In genomic region chr11:107793200-107794102, GRCm38 (mm10) we compare ENCODE assay signal across 9 mouse cellular contexts. TPM values are rescaled to one million over a fixed set of nuclear protein-coding genes. Genes with fewer than 3 reads are reported as not detected.
DNase-seq lines count a peak whose midpoint lies in the region; ATAC-seq lines count a peak whose summit lies in the region.
"Had no signal": no experiment of that assay in that cellular context is flagged by ENCODE, and none has a peak within 500 bp of the region (broad histone marks: within the 10 kb centered on the region; RNA-seq: fewer than 3 reads in every experiment).

No protein-coding gene starts in this region.

- peak overlapping the region; percentile 96 for H3K27ac ChIP-seq in hindbrain, embryonic 16.5 days (ENCODE audit: low read depth, low read length)
- H3K27ac ChIP-seq in midbrain, embryonic 15.5 days = peak overlapping the region; percentile 96

- no peaks in the 10 kb centered on the region for H3K27me3 ChIP-seq in hindbrain, embryonic 16.5 days (replicated peaks; ENCODE audit: control insufficient read depth, insufficient read depth, low read length)
- H3K27me3 ChIP-seq in midbrain, embryonic 15.5 days (replicated peaks) = no peaks in the 10 kb centered on the region

- DNase-seq in CD4-positive, CD25-positive, alpha-beta regulatory T cell, adult 2 months (ENCODE audit: low read depth, low spot score) = peak; percentile 12
- peak; percentile 65 to 69 for DNase-seq in left cerebral cortex, postnatal 14 days (ENCODE audit: low spot score in 2 of 2)
- no peak for DNase-seq in left cerebral cortex, adult 8-10 months (ENCODE audit: low spot score in 2 of 2)
- peak; percentile 64 to 77 for DNase-seq in thymus, postnatal 36 days
- DNase-seq in ovary, postnatal 10 days (ENCODE audit: low spot score) = no peak

- peak overlapping the region; percentile 77 for H3K4me2 ChIP-seq in hindbrain, embryonic 16.5 days (ENCODE audit: low read length)
- H3K4me2 ChIP-seq in midbrain, embryonic 15.5 days = peak overlapping the region; percentile 75

- H3K4me3 ChIP-seq in hindbrain, embryonic 16.5 days (ENCODE audit: low read length) = peak overlapping the region; percentile 74
- peak overlapping the region; percentile 87 for H3K4me3 ChIP-seq in midbrain, embryonic 15.5 days
- H3K4me3 ChIP-seq: erythroblast, embryonic 14.5 days had no signal

- no peak for ATAC-seq in CD4-positive, CD25-positive, alpha-beta regulatory T cell, adult 4 months
- peak; percentile 48 for ATAC-seq in hindbrain, embryonic 16.5 days
- ATAC-seq in midbrain, embryonic 15.5 days (replicated peaks) = peak; percentile 51

- H3K9ac ChIP-seq in hindbrain, embryonic 16.5 days (ENCODE audit: low read depth, low read length) = peak overlapping the region; percentile 90
- peak overlapping the region; percentile 85 for H3K9ac ChIP-seq in midbrain, embryonic 15.5 days

- H3K4me1 ChIP-seq in hindbrain, embryonic 16.5 days (ENCODE audit: control insufficient read depth, insufficient read depth, low read depth, low read length) = peaks cover 36% of the 10 kb centered on the region
- H3K4me1 ChIP-seq in midbrain, embryonic 15.5 days = peaks cover 49% of the 10 kb centered on the region

- WGBS in hindbrain, embryonic 16.5 days = under 1% methylated on average over 64 of the region's 64 CpGs
- WGBS in midbrain, embryonic 15.5 days = under 1% methylated on average over 58 of the region's 64 CpGs

- H3K36me3 ChIP-seq in hindbrain, embryonic 16.5 days (ENCODE audit: control insufficient read depth, insufficient read depth, low read length) = peaks cover 3% of the 10 kb centered on the region; the same call in 1 of the 2 replicates
- H3K36me3 ChIP-seq in midbrain, embryonic 15.5 days (replicated peaks) = no peaks in the 10 kb centered on the region; the same call in 1 of the 2 replicates

- no peaks in the 10 kb centered on the region for H3K9me3 ChIP-seq in hindbrain, embryonic 16.5 days (ENCODE audit: control insufficient read depth, low read length)
- no peaks in the 10 kb centered on the region for H3K9me3 ChIP-seq in midbrain, embryonic 15.5 days

- intact Hi-C loops in left cerebral cortex, postnatal 14 days (cut with DNase I) = loop anchor here (5.0 kb wide), 1 partner anchor 166 kb away; no protein-coding TSS in a partner anchor

RNA-seq across cellular contexts. Expression of gene Cacng4, which starts 0.9 kb away (rescaled TPM):
- polyA plus RNA-seq in CD4-positive, CD25-positive, alpha-beta regulatory T cell, adult 4 months (2017; shearing (Covaris generic)) = not detected
- 10 to 100 TPM; 55.4 to 56.2 TPM for total RNA-seq in left cerebral cortex, postnatal 14 days (2021)
- 10 to 100 TPM; 38.7 to 48.6 (median 46.1) TPM for total RNA-seq in left cerebral cortex, adult 8-10 months (2022)
- 46.0 and 48.2 TPM in 2 replicates for polyA plus RNA-seq in hindbrain, embryonic 16.5 days (2015; fragmentation: Nextera tagmentation; extraction: Ambion mirVana)
- 61.5 and 68.6 TPM in 2 replicates for polyA plus RNA-seq in midbrain, embryonic 15.5 days (2015; fragmentation: Nextera tagmentation; extraction: Ambion mirVana)
- polyA plus RNA-seq: erythroblast, embryonic 14.5 days had no signal

Comparison
In these comparisons a context has a peak if more than half of its experiments do, and no peak if none do; other contexts are left out.
1. DNase-seq: peak in CD4-positive, CD25-positive, alpha-beta regulatory T cell, adult 2 months (single experiment), left cerebral cortex, postnatal 14 days (2 of 2) and thymus, postnatal 36 days (2 of 2); none in left cerebral cortex, adult 8-10 months (0 of 2) and ovary, postnatal 10 days (single experiment).
2. RNA of gene Cacng4, which starts 0.9 kb away (polyA plus RNA-seq): 61.5 to 68.6 TPM in midbrain, embryonic 15.5 days and 46.0 to 48.2 TPM in hindbrain, embryonic 16.5 days; not detected in CD4-positive, CD25-positive, alpha-beta regulatory T cell, adult 4 months; every median in the first group is over 10 times any median in the second.